Mouse (Mus musculus): ENCODE results near the gene Rnf149. TPM values are rescaled to one million over a fixed set of nuclear protein-coding genes. Genes with fewer than 3 reads are reported as not detected.
A peak's percentile ranks its signal among the peaks of the same experiment; 100 is the strongest.

The Rnf149 gene
- total and polyA plus RNA-seq, 3 experiments: 12.6 to 32.3 (median 21.5) TPM

DNA sequence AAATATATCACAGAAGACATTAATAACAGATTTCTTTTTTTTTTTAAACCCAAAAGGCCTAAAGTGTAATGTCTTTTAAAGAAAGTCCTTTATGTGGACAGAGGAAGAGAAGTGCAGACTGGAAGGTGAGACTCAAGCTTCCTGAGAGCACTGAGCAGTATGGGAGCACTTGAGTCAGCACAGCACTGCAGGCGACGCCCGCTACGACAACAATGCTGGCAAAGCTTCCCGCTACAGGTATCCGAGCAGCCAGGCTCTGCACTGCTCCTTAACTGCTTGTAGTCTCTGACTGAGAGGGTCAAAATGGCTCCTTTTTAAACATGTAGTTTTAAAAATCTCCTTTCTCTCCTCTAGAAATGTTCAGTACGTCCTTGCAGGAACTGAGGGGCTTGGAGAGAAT lies 14.0 kb downstream of the Rnf149 start:
- no peaks in the 10 kb centered on the region for H3K9me3 ChIP-seq (replicated peaks; ENCODE audit: low read length)
- no peak overlapping the region for H3K27ac ChIP-seq (ENCODE audit: insufficient read depth, low read depth)
- dilution Hi-C loops (cut with MboI; ENCODE audit: extremely low pct_ligation_motif_present, extremely low pct_unique_long_range_greater_than_20kb, low sequenced_read_pairs): no loop called here
- H3K4me3 ChIP-seq (replicated peaks in 1 of 3; ENCODE audit: low read depth in 2 of 3, low read length in 2 of 3, poor library complexity in 1 of 3): no peak overlapping the region
- in situ Hi-C loops (cut with MboI; ENCODE audit: low pct_ligation_motif_present, low pct_unique_long_range_greater_than_20kb, low sequenced_read_pairs): loop anchor here (25.0 kb wide), 1 partner anchor 374 kb away; no protein-coding TSS in a partner anchor
- no peak overlapping the region for H3K4me2 ChIP-seq (ENCODE audit: insufficient read depth, low read depth, poor library complexity, severe bottlenecking)
- peaks cover 0 to 8% of the 10 kb centered on the region in 2 experiments; a peak in 1 of 4 replicates for H3K4me1 ChIP-seq (ENCODE audit: control insufficient read depth in 1 of 2, insufficient read depth in 2 of 2)
- no peak for TF ChIP-seq NELFE (IDR thresholded peaks at IDR 0.05; ENCODE audit: low read depth, low read length)
- H3K27me3 ChIP-seq (replicated peaks): no peaks in the 10 kb centered on the region
- no peak overlapping the region for H3K9ac ChIP-seq (ENCODE audit: insufficient read depth, low read depth)
- 0 out of 2 replicates have a peak, but pooled peaks cover 10% of the 10 kb centered on the region for H3K79me2 ChIP-seq (replicated peaks; ENCODE audit: control insufficient read depth, extremely low read depth, insufficient read depth, poor library complexity, severe bottlenecking)
- H3K36me3 ChIP-seq (replicated peaks in 1 of 2; ENCODE audit: control insufficient read depth in 1 of 2, insufficient read depth in 1 of 2, low read length in 1 of 2): peaks cover 14 to 57% of the 10 kb centered on the region in 2 experiments
- DNase-seq (ENCODE audit: extremely low read depth): no peak

DNA sequence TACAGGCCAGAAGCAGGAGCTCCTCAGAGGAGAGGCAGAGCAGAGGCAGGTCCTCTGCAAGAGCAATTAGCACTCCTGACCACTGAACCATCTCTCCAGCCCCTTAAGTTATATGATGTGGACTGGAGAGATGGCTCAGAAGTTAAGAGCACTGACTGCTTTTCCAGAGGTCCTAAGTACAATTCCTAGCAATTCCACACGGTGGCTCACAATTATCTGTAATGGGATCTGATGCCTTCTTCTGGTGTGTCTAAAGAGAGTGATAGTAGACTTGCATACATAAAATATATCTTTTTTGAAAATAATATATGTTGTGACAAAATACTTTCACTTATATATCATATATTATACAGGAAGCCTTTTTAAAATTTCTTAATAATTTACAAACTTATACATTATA lies 15.3 kb downstream of the Rnf149 start:
- no peaks in the 10 kb centered on the region for H3K27me3 ChIP-seq (replicated peaks)
- DNase-seq (ENCODE audit: extremely low read depth): no peak
- no peak overlapping the region for H3K27ac ChIP-seq (ENCODE audit: insufficient read depth, low read depth)
- TF ChIP-seq POLR2AphosphoS2 (IDR thresholded peaks at IDR 0.05; ENCODE audit: low read depth, low read length) (no peak), UBTF (IDR thresholded peaks at IDR 0.05; ENCODE audit: low read depth, low read length) (no peak), RCOR1 (conservative IDR thresholded peaks at IDR 0.05; ENCODE audit: low read depth, low read length) (no peak), USF2 (conservative IDR thresholded peaks at IDR 0.05; ENCODE audit: low read depth, low read length) (no peak), CTCF (conservative IDR thresholded peaks at IDR 0.05 in 1 of 2, IDR thresholded peaks at IDR 0.05 in 1 of 2; ENCODE audit: low read depth in 2 of 2, low read length in 2 of 2) (no peak), SMC3 (IDR thresholded peaks at IDR 0.05; ENCODE audit: low read depth, low read length) (no peak)
- no peaks in the 10 kb centered on the region for H3K9me3 ChIP-seq (replicated peaks; ENCODE audit: low read length)
- 0 out of 2 replicates have a peak, but pooled peaks cover 5% of the 10 kb centered on the region for H3K79me2 ChIP-seq (replicated peaks; ENCODE audit: control insufficient read depth, extremely low read depth, insufficient read depth, poor library complexity, severe bottlenecking)
- dilution Hi-C loops (cut with MboI; ENCODE audit: extremely low pct_ligation_motif_present, extremely low pct_unique_long_range_greater_than_20kb, low sequenced_read_pairs): no loop called here
- no peak overlapping the region for H3K9ac ChIP-seq (ENCODE audit: insufficient read depth, low read depth)
- H3K4me1 ChIP-seq (ENCODE audit: control insufficient read depth in 1 of 2, insufficient read depth in 2 of 2): peaks cover 0 to 8% of the 10 kb centered on the region in 2 experiments; a peak in 1 of 4 replicates
- H3K36me3 ChIP-seq (replicated peaks in 1 of 2; ENCODE audit: control insufficient read depth in 1 of 2, insufficient read depth in 1 of 2, low read length in 1 of 2): peaks cover 14 to 67% of the 10 kb centered on the region in 2 experiments
- in situ Hi-C loops (cut with MboI; ENCODE audit: low pct_ligation_motif_present, low pct_unique_long_range_greater_than_20kb, low sequenced_read_pairs): loop anchor here (25.0 kb wide), 1 partner anchor 375 kb away; no protein-coding TSS in a partner anchor
- no peak overlapping the region for H3K4me3 ChIP-seq (replicated peaks in 1 of 3; ENCODE audit: low read depth in 2 of 3, low read length in 2 of 3, poor library complexity in 1 of 3)
- H3K4me2 ChIP-seq (ENCODE audit: insufficient read depth, low read depth, poor library complexity, severe bottlenecking): no peak overlapping the region

DNA sequence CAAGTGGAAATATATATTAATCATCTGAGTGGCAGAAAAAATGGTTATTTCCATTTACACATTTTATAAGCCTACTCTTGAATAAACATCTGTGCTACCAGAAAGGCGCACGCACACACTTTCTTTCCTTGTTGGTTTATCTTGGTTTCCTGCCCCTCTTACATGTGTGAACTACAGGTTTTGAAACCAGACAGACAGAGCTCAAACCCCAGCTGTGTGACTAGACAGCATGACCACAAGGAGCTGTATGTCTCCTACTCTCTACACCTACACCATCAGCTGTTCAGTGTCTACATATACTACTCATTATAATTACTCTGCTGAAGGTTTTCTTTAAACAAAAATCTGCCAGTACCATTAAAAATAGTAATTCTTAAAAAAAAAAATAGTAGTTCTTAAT lies 18.2 kb downstream of the Rnf149 start:
- H3K27me3 ChIP-seq (replicated peaks): no peaks in the 10 kb centered on the region
- H3K4me3 ChIP-seq (replicated peaks in 1 of 3; ENCODE audit: low read depth in 2 of 3, low read length in 2 of 3, poor library complexity in 1 of 3): no peak overlapping the region
- H3K27ac ChIP-seq (ENCODE audit: insufficient read depth, low read depth): no peak overlapping the region
- no peaks in the 10 kb centered on the region; the same call in 1 of the 2 replicates for H3K79me2 ChIP-seq (replicated peaks; ENCODE audit: control insufficient read depth, extremely low read depth, insufficient read depth, poor library complexity, severe bottlenecking)
- no peak overlapping the region for H3K9ac ChIP-seq (ENCODE audit: insufficient read depth, low read depth)
- TF ChIP-seq TCF12 (IDR thresholded peaks at IDR 0.05; ENCODE audit: low read depth, low read length): no peak
- no peak for TF ChIP-seq RAD21 (IDR thresholded peaks at IDR 0.05; ENCODE audit: low read depth, low read length)
- peak; percentile 40 for DNase-seq (ENCODE audit: extremely low read depth)
- in situ Hi-C loops (cut with MboI; ENCODE audit: low pct_ligation_motif_present, low pct_unique_long_range_greater_than_20kb, low sequenced_read_pairs) (loop anchor here (25.0 kb wide), 1 partner anchor 378 kb away; no protein-coding TSS in a partner anchor), dilution Hi-C loops (cut with MboI; ENCODE audit: extremely low pct_ligation_motif_present, extremely low pct_unique_long_range_greater_than_20kb, low sequenced_read_pairs) (no loop called here)
- H3K36me3 ChIP-seq (replicated peaks in 1 of 2; ENCODE audit: control insufficient read depth in 1 of 2, insufficient read depth in 1 of 2, low read length in 1 of 2): peaks cover 30 to 82% of the 10 kb centered on the region in 2 experiments
- H3K4me2 ChIP-seq (ENCODE audit: insufficient read depth, low read depth, poor library complexity, severe bottlenecking): no peak overlapping the region
- H3K4me1 ChIP-seq (ENCODE audit: control insufficient read depth in 1 of 2, insufficient read depth in 2 of 2): peaks cover 0 to 8% of the 10 kb centered on the region in 2 experiments; a peak in 1 of 4 replicates
- no peaks in the 10 kb centered on the region for H3K9me3 ChIP-seq (replicated peaks; ENCODE audit: low read length)
